Mouse (Mus musculus) gastrocnemius, postnatal 10 days (tissue): ENCODE measurements around the gene Ifit1bl2. TPM values are rescaled to one million over a fixed set of nuclear protein-coding genes. Genes with fewer than 3 reads are reported as not detected.
"Not testable (repeated sequence)": the region's sequence is repeated elsewhere in the genome, so short reads cannot be mapped to it uniquely, and the experiment has no call there.

Source experiments
- DNase-seq: peaks from one replicate; pipeline ENCODE4 v3.0.0; 2021; ENCODE audit warnings: mixed read lengths
- long read RNA-seq, 2 experiments: library from polyadenylated mRNA; stranded (forward); transcript quantifications; one replicate each; pipeline ENCODE4 v2.0.0; 2021
- total RNA-seq, 2 experiments: library from RNA; stranded (reverse); gene quantifications; 2 replicates each; pipeline ENCODE4 v1.2.3; 2021

Ifit1bl2 gene
- total RNA-seq: under 1 TPM in 1 of 2 experiments, not detected in 1; 0.12 TPM
- long read RNA-seq, experiment 1: 0 reads
- long read RNA-seq, experiment 2: 0 reads

DNA sequence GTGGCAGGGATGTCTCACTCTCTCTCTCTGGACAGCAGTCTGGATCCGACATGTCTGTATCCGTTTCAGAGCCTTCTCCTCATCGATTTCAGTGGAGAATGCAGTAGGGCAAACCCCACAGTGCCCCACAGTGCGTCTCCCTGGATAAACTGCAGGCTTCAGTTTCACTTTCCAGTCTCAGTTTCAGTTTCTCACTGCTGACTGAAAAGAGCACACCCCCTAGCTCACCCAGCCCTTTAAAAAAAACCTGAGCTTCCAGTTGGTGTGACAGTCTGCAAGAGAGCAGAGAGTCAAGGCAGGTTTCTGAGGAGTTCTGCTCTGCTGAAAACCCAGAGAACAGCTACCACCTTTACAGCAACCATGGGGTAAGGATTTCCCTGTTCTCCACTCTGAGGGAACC lies at the start of gene Ifit1bl2, which contains the start of gene Ifit1:
TSS of gene Ifit1bl2 (minus strand) at position 121 of the 400 bp plus-strand sequence.
TSS of gene Ifit1 (plus strand) at position 249 of the 400 bp plus-strand sequence.
- DNase-seq: no peak

DNA sequence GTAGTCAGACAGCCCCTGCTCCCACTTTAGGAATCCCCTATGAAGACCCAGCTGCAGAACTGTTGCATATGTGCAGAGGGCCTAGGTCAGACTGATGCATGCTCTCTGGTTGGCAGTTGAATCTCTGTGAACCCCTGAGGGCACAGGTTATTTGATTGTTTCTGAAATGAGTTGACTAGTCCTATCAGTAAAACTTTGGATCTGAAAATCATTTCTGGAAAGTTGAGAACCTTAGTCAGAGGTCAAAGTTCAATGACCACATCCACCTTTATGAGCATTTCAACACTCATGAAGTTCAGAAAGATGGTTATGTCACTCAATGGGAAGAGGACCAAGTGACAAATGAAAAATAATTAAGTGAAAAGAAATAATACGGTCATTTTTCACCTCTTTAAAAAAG lies 45.0 kb upstream of the Ifit1bl2 start:
- no peak for DNase-seq

DNA sequence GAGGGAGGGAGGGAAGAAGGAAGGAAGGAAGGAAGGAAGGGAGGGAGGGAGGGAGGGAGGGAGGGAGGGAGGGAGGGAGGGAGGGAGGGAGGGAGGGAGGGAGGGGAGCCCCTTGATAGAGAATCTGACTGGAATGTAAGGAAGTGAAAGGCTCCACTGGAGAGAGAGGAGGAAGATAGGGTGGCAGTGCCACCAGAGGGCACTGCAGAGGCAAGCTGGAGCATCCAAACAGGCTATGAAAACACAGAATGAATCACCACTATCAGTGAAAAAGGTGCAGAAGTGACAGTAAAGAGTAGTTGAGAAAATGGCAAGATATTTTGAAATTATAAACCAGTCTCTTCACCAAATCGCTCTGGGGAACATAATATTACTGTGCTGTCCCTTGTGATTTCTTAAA lies 44.3 kb upstream of the Ifit1bl2 start:
- peak; percentile 34 for DNase-seq

DNA sequence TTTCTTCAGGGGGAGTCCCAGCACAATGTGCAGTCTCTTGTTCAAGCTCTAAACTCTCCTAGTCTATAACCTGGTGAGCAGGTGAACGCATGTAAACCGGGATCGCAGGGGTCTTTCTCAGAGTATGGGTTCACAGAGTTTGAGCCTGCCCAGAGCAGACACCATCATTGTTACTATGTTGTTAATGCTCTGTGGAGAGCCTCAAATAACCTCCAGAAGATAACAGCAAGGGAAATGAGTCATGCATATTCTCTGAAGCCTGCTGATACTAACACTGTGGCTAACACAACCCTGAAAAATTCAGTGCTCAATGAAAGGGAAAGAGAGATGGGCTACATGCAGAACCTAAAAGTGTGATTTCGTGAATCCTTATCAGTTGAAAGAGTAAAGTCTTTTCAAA lies 37.9 kb upstream of the Ifit1bl2 start:
- no peak for DNase-seq

DNA sequence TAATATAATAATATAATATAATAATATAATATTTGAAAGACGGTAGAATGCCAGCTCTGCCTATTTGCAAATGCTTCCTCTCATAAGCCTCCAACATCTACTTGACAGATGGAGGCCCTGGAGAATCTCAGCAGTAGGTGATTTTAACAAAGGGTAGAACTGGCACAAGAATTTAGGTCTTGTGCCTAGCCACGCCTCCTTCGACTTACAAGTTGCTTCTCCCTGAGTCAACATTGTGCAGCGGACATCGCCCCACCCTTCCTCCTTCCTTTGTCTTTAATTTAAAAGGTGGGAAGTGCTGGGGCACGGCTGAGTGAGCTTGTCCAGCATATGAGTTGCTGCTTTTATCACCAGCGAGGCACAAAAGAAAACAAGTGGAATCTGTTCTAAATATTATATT lies 32.9 kb upstream of the Ifit1bl2 start:
- DNase-seq: no peak

DNA sequence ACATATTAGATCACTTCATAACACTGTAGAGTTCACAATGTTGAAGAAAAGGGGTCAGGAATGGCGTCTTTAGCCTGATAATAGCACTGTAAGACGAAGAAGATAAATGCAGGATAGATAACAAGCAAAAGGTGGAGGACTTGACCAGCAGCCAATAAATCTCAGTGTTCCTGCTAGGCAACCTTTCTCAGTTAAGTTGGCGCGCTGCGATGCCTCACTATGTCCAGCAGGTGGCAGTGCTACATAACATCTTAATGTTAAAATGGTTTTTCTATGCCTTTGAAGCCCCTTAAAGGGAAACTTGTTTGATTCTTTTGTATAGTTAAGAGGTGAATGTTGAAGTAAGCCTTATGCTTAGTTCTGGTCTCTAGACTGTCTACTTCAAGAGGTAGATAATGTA lies 25.6 kb upstream of the Ifit1bl2 start:
- DNase-seq: peak; percentile 78

DNA sequence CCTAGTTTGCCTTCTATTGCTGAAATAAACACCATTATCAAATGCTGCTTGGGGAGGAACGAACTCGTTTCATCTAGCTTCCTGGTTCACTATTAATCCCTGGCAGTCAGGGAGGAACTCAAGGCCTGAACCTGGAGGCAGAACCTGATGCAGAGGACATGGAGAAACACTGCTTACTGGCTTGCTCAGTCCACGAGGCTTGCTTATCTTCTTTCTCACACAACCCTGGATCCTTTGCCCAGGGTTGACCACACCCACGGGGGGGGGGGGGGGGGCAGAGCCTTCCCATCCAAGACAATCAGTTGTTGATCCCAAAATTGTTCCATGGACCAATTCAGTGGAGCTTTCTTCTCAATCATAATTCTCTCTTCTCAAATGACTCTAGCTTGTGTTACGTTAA lies 22.2 kb upstream of the Ifit1bl2 start:
- no peak for DNase-seq

DNA sequence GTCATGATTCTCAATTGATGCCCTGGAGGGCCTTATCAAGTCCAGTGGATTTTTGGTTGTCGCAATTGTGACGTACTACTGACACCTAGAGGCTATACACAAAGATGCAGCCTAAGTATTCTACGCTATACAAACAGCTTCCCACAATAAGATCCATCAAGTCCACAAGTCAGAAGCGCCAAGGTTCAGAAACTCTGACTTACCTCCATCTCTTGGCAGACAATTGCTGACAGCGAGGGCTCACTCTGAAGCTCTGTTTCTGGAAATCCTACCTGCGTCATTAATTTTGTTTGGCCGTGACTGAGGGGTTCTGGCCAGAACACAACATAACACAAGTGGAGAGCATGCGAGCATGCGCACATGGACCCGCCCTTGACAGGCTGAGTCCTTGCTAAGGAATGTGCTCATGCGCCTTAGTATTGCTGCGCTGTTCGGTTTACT lies 21.5 kb upstream of the Ifit1bl2 start:
- peak; percentile 37 for DNase-seq

DNA sequence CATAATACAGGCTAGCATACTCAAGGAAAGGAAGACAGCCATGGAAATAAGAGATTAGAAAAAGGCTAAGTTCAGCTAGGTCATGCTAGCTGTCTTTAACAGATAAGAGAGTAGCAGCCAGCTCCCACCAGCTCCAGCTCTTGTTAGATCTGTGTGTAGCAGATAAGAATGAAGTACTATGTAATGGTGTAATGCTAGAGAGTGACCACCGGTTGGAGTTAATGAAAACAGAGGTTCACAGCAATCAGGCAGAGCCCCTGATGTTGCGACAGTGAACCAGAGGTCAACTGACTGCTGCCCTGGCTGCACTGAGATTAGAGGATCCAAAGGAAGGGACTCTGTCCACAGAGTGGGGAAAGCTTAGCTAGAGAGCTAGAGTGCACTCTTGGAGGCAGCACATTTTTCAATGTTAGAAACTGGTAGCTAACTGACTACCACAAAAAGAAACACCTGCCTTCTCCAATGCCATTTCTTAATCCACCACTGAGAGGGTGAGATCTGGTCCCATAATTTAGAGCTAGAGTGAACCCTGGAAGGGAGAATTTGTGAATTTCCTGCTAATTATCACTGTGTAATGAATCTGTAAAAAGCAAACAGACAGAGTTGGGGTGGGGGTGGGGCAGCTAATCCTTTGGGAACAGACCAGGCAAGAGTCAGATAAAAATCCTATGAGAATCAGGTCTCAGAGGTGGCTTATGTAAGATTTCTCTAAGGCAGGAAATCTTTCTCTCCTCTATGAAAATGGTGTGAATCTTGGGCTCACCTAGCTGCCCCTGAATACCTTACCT lies 16.2 kb upstream of the Ifit1bl2 start:
- DNase-seq: no peak

DNA sequence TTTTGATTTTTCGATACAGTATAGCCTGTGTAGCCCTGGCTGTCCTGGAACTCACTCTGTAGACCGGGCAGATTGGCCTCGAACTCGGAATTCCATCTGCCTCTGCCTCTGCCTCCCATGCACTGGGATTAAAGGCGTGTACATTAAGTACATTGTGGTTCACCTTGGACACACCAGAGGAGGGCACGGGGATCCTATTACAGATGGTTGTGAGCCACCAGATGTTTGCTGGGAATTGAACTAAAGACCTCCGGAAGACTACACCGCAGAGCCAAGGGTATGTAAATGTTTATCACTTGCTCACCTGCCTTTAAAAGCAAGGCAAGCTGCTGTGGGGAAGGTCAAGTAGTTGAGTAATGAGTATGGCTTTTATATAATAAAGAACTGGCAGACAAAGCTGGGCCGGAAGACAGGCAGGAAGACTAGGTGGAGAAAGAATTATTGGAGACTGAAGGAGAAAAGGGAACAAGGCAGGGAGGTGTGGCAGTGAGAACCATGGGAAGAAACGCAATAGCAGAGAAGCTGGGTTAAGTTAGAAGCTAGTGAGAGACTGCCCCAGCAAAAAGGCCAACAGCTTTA lies 14.8 kb upstream of the Ifit1bl2 start:
- no peak for DNase-seq

DNA sequence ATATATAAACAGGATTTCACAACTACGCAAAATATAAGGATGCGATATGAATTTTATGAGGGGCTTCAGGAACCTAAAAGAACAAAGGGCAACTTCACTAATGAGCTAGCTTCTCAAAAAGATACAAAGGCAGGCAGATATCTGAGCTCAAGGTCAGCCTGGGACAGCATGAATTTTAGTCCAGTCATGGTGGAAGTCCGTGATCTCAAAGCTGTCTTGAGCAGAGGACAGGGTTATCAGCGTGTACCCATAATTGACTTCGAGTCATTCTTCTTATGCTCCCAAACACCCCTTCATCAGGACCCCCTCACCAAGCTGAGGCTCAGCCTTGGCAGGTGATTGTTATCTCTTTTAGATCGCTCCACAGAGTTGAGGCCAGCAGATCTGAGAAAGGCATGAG lies 10.5 kb upstream of the Ifit1bl2 start:
- no peak for DNase-seq

DNA sequence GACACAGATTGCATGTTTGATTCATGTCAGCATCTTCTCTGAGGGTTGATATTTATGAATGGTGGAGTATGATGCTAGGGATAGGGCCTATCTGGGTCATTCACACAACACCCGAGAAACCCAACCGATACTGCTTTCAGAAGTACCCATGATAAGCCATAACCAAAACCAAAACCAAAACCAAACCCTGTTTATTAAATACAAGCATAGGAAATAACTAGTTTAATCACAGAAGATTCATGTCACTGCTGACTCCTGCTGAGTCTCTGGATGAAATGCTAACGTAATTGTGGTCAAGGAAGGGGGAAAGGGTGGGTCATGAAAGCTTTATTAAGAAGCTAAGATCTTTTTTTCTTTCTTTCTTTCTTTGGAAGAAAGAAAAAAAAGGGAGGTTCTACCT lies 9.7 kb upstream of the Ifit1bl2 start:
- no peak for DNase-seq

DNA sequence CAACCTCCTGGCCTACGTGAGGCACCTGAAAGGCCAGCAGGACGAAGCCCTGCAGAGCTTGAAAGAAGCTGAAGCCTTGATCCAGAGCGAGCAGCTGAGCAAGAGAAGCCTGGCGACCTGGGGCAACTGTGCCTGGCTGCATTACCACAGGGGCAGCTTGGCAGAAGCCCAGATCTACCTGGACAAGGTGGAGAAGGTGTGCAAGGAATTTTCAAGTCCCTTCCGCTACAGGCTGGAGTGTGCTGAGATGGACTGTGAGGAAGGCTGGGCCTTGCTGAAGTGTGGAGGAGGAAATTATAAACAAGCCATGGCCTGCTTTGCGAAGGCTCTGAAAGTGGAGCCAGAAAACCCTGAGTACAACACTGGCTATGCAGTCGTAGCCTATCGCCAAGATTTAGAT lies 7.1 kb upstream of the Ifit1bl2 start:
- not testable (repeated sequence) for DNase-seq

DNA sequence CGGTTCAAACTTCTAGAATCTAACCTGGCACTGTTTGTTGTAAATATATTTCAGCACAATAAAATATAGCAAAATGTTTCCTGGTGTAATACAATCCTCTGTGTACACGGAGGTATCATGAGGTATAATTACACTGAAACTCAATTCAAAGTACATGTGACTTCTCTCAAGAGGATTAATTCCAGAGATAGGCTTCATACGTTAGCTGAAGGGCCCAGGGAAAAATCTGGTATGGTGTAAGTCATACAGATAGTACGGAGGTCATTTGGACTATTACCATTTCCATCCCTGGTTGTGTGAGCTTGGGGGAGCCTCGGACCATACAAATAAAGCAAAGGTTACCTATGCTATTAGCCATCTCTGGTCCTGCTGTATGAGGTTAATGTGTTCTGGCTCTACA lies 2.1 kb upstream of the Ifit1bl2 start:
- no peak for DNase-seq

DNA sequence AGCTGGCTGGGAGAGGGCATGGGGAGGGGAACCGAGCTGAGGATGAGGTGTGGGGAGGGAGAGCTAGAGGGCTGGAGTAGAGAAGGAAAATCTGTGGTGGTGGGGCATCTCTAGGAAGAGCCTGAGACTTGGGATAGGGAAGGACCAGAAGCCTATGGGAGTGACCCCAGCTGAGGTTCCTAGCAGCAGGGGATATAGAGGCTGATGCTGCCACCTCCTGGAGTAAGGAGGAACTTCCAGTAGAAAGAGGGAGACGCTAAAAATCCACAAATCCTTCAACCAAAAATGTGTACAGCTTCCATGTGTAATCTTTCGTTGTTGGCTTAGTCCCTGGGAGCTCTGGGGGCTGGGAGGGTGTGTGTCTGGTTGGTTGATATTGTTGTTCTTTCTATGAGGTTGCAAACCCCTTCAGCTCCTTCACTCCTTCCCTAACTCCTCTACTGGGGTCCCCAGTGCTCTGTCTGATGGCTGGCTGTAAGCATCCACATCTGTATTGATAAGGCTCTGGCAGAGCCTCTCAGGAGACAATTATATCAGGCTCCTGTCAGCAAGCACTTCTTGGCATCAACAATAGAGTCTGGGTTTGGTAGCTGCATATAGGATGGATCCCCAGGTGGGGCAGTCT lies 3.5 kb downstream of the Ifit1bl2 start:
- peak; percentile 60 for DNase-seq

DNA sequence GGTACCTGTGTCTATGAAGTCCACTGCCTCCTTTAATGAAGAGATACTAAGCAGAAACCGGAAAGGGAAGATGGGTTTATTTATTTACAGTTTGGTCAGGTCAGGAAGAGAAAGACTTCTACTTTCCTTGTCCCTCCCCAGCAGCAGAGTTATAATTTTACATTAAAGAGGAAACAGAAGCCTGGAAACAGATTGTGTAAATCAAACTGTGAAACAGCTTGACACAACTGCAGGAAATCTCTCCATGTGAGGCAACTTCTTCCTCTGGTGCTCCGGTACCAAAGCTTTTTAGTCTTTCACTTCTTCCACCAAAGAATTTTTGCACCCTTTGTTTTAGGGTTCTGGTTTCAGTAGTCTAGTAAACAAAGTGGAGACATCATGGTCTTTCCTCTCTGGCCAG lies 7.1 kb downstream of the Ifit1bl2 start:
- no peak for DNase-seq

DNA sequence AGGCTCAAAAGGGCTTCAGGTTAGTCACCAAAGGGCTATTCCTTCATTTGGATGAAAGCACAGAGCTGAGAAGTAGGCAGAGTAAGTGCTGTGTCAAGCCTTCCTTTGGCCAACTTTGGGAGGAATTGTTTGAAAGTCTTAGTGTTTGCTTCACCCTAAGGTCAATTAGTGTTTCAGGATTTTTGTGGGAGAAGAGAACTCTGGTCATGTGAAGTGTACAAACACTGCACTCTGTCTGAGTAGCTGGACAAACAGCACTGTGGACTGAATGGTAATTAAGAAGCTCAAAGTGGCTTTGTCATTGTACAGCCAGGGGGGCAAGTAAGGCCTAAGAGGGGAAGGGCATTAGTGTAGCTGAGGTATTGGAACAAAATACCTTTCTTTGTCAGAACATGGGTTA lies 9.1 kb downstream of the Ifit1bl2 start:
- DNase-seq: no peak

DNA sequence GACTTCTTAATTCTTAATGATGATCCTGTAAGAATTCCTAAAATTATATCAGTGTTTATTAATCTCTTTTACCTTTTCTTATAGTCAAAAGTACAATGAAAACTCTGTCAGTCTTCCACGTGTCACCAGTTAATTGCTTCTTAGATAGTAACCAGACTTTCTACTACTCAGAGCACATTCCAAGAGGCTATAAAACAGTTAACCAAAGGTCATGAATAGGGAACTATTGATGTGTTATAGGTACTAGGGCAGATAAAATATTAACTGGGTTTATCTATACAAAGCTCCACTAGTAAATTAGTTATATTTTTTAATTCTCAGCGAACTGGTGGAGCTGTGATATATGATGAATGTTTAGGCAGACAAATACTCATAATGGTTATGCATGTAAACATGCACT lies 13.0 kb downstream of the Ifit1bl2 start:
- DNase-seq: no peak

DNA sequence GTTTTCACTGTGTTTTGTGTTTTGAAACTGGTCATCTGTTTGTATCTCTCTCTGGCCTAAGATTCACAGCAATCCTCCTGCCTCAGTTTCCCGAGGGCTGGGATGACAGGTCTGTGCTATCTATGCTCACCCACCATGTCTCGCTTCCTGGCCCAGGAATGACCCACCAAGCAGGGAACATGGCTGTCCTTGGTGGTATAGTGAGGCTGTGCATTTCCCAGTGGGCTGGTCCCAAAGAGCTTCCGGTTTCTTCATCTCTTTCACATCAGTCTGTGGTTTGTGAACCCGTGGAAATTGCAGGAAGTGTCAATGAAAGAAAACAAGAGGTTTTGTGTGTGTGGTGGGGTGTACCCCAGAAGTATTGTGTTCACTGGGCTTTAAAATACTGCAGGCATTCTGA lies 15.9 kb downstream of the Ifit1bl2 start:
- no peak for DNase-seq

DNA sequence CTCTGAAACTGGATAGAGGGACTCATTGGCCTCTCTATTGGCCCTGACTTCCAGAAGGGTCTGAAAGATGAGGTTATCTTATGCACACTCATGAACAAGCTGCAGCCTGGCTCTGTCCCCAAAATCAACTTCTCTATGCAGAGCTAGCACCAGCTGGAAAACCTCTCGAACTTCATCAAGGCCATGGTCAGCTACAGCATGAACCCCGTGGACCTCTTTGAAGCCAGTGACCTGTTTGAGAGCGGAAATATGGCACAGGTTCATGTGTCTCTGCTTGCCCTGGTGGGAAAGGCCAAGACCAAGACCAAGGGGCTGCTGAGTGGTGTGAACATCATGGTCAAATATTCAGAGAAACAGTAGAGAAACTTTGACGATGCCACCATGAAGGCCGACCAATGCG lies 16.8 kb downstream of the Ifit1bl2 start:
- no peak for DNase-seq

DNA sequence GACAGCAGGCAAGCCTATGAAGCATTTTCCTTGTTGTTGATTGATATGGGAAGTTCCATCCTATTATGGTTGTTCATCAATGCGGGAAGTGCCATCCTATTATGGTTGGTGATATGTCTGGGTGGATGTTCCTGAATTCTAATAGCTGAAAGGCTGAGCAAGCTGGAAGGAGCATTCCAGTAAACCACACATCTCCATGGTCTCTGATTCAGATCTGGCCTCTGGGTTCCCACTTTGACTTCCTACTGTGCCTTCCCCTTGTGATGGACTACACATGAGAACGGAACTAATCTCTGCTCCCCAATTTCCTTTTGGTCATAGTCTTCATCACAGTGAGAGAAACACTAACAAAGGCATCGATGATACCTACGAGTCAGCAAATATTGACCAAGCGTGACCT lies 19.7 kb downstream of the Ifit1bl2 start:
- DNase-seq: no peak

DNA sequence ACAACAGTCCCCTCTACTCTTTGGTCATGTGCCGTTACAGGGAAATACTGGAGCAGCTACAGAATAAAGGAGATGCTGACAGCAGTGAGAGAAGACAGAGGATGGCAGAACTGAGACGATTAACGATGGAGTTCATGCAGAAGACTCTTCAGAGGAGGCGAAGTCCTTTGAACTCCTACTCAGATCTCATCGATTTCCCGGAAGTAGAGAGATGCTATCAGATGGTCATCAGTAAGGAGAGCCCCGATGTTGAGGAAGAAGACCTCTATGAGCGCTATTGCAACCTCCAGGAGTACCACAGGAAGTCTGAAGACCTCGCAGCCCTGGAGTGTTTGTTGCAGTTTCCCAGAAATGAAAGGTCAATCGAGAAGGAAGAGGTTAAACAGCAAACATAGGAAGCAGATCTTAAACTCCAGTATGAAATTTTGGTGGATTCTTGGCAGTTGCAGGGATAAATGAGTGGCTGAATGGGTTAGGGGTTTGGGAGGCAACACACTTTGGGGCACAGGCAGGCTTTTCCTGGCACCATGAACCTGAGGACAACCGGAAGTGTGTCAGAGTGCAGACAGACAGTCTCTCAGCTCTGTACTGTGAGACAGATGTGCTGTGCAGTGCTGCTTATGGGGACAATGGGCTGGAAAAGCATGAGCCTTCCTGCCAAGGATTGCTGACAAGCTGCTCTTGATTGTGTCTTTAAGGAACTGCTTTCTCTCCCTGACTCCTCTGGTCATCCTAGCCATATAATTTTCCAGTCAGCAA lies 28.1 kb downstream of the Ifit1bl2 start:
- DNase-seq: not testable (repeated sequence)

DNA sequence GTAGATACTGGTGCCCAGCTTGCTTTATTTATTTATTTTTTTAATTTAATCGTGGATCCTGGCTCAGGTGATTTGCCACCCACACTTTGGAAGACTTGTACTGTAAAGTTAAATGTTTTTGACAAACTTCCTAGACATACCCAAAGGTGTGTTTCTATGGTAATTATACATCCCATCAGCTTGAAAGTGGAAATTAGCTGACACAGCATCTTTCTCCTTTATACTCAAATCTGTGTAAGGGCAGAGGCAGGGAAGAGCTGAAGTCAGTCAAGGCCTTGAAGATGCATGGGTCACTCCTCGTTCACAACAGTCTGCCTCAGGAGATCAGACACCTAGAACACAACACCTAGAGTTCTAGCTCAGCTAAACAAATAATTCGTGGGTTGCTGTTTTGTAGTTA lies 30.4 kb downstream of the Ifit1bl2 start:
- DNase-seq: not testable (repeated sequence)
